Mouse (Mus musculus) intestine, embryonic 15.5 days (tissue): ENCODE results near the gene Lgr6. TPM values are rescaled to one million over a fixed set of nuclear protein-coding genes. Genes with fewer than 3 reads are reported as not detected.
"Not testable (repeated sequence)": the region's sequence is repeated elsewhere in the genome, so short reads cannot be mapped to it uniquely, and the experiment has no call there.

Experiments
- ATAC-seq: fragments of 200-750 bp; cut with Nextera tagmentation; 2 replicates; pipeline ENCODE4 v1.8.0; 2017; ENCODE audit warnings: moderate TSS enrichment, moderate library complexity
- H3K27ac ChIP-seq: fragments of 300-500 bp; sonication (generic); 2 replicates; pipeline ENCODE4 v1.5.1; 2015; ENCODE audit warnings: mild to moderate bottlenecking, inconsistent platforms
- H3K27me3 ChIP-seq: fragments of 300-500 bp; sonication (generic); replicated peaks from 2 replicates; pipeline ENCODE4 v1.6.1; 2015; ENCODE audit warnings: inconsistent platforms
- H3K36me3 ChIP-seq: fragments of 300-500 bp; sonication (generic); 2 replicates; pipeline ENCODE4 v1.6.1; 2015; ENCODE audit warnings: inconsistent platforms
- H3K4me1 ChIP-seq: fragments of 300-500 bp; sonication (generic); replicated peaks from 2 replicates; pipeline ENCODE4 v1.6.1; 2015; ENCODE audit warnings: inconsistent platforms
- H3K4me2 ChIP-seq: fragments of 300-500 bp; sonication (generic); replicated peaks from 2 replicates; pipeline ENCODE4 v1.6.1; 2015; ENCODE audit warnings: mild to moderate bottlenecking, inconsistent platforms
- H3K4me3 ChIP-seq: fragments of 300-500 bp; sonication (generic); replicated peaks from 2 replicates; pipeline ENCODE4 v1.5.1; 2015; ENCODE audit warnings: inconsistent platforms
- H3K9ac ChIP-seq: fragments of 300-500 bp; sonication (generic); 2 replicates; pipeline ENCODE4 v1.6.1; 2015; ENCODE audit warnings: inconsistent platforms
- H3K9me3 ChIP-seq: fragments of 300-500 bp; sonication (generic); 2 replicates; pipeline ENCODE4 v1.6.1; 2016; ENCODE audit warnings: inconsistent platforms
- WGBS: fragments of 180-500 bp; shearing (Covaris S2); methylation state at CpG from one replicate; pipeline ENCODE4 v1.1.7; 2015; 5-methylcytosine and 5-hydroxymethylcytosine counted together
- polyA plus RNA-seq: library from polyadenylated mRNA; unstranded; fragments of >200 nt; fragmentation: Nextera tagmentation; extraction: Ambion mirVana; gene quantifications from 2 replicates; pipeline ENCODE4 v1.2.1, GENCODE M21; 2015

The Lgr6 gene
- polyA plus RNA-seq, 1 experiment from 2014 or later, result 0.45 TPM

DNA sequence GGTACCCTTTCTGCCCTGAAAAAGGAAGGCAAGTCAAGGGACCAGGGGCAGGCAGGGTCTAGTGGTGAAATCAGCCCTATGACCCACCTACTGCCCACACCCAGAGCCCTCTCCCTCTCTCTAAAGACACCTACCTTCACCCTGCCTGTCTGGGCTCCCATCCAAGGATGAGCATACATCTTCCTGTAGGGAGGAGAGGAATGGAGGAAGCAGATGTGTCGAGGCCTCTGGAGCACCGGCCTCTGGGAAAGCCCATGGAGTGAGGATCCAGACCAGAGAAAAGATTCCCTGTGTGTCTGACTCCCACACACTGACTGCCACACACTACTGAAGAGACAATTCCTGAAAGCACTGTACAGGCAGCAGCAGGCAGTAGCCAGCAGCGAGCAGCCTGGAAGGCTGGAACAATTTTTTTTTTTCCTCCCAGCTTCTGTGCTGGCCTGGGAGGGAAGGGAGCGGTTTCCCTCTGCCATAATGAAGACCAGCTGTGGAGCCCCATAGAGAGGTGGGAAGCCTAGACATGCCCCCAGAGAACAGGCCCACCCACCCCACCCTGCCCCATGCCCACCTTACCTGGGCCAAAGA is 21.5 kb upstream of the Lgr6 start:
- H3K4me1 ChIP-seq, result 0 out of 2 replicates have a peak, but pooled peaks cover 25% of the 10 kb centered on the region
- 41% methylated on average over 4 of the region's 4 CpGs for WGBS
- H3K9ac ChIP-seq, result no peak overlapping the region

DNA sequence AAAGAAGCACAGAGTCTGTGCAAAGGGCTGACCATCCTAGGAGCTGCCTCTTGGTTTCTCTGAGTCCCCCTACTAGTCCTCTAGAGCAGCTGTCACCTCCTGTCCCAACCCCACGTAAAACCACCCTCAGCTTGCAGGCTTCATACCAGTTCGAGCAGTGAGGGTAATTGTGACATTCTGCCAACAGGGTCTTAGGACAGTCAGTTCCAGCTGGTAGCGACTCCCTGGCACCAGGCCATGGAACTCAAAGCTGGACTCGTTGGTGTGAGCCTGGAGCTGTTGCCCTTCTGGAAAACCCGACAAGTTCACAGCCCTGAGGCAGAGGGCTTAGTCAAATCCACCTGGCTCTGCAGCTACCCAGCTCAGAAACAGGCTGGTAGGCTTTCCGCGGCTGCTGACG is 20.9 kb upstream of the Lgr6 start:
- no peak overlapping the region for H3K9ac ChIP-seq
- 0 out of 2 replicates have a peak, but pooled peaks cover 20% of the 10 kb centered on the region for H3K4me1 ChIP-seq
- no peak overlapping the region for H3K27ac ChIP-seq
- no peaks in the 10 kb centered on the region for H3K36me3 ChIP-seq
- H3K9me3 ChIP-seq, result no peaks in the 10 kb centered on the region
- WGBS, result 60% methylated on average over 8 of the region's 8 CpGs
- H3K27me3 ChIP-seq, result peaks cover 9% of the 10 kb centered on the region
- H3K4me3 ChIP-seq, result no peak overlapping the region
- ATAC-seq, result no peak
- H3K4me2 ChIP-seq, result no peak overlapping the region

More for the DNA sequence above, 21.5 kb upstream of the Lgr6 start:
- Histone ChIP-seq H3K27me3 (peaks cover 9% of the 10 kb centered on the region), H3K9me3 (no peaks in the 10 kb centered on the region), H3K4me2 (no peak overlapping the region), H3K27ac (no peak overlapping the region), H3K4me3 (no peak overlapping the region), H3K36me3 (no peaks in the 10 kb centered on the region)
- no peak for ATAC-seq

DNA sequence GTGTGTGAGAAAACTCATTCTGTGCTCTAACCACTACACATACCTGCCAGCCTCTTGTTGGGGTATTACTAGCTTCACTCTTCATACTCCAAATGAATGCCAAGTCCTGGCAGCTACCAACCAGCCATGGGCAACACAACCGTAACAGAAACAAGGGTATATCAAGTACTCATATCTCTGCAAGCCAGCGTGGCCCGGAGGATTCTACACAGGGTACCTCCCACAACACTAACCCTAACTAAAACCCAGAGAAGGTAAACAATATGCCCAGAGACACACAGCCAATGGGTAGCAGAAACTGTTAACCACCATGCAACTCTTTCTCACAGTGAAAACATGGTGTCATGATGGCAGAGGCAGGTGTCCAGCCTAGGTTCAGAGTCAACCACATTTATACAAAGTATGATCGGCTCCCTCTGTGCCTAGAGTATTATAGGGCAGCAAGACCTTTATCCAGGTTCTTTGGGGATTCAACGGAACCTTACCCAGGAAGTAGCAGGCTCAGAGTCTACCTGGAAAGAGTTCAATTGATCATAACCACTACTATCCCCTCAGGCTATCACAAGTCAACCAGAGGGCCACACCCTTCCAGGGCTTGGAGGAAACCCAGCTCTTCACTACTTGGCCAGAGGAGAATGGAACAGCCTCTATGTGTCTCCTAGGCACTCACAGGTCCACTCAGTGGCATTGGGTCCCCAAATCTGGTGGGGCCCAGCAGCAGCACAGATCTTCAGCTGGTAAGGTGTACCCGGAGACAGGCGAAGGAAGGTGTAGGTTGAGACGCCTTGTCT is 19.7 kb upstream of the Lgr6 start:
- Histone ChIP-seq H3K4me2 (no peak overlapping the region), H3K27me3 (peaks cover 9% of the 10 kb centered on the region), H3K4me1 (0 out of 2 replicates have a peak, but pooled peaks cover 17% of the 10 kb centered on the region), H3K4me3 (no peak overlapping the region), H3K27ac (no peak overlapping the region), H3K9ac (no peak overlapping the region), H3K9me3 (no peaks in the 10 kb centered on the region), H3K36me3 (no peaks in the 10 kb centered on the region)
- 93% methylated on average over 8 of the region's 8 CpGs for WGBS
- ATAC-seq, result no peak

DNA sequence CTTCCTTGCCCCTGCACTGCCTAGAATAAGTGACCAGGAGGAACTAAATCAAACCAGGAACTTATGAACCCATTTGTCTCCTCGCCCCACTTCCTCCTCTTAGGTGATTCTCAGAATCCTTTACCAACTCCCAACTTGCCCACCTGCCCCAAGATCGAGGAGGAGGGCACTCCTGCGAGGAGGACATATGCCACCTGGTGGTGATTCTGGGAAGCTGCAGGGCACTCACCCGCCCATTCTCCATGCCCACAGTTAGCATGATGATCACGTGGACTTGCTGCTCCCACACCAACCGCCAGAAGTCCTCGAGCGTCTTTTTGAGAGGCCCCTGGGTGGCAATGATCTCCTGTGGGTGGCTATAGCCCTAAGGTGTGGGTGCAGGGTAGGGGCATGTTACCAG is 7.6 kb upstream of the Lgr6 start:
- peaks cover 3% of the 10 kb centered on the region; the same call in 1 of the 2 replicates for H3K4me1 ChIP-seq
- no peaks in the 10 kb centered on the region for H3K9me3 ChIP-seq
- H3K36me3 ChIP-seq, result no peaks in the 10 kb centered on the region
- no peak for ATAC-seq
- peak overlapping the region; percentile 20; the same call in 1 of the 2 replicates for H3K4me2 ChIP-seq
- no peak overlapping the region for H3K4me3 ChIP-seq
- no peak overlapping the region for H3K27ac ChIP-seq
- whole genome bisulfite sequencing, result 9% methylated on average over 8 of the region's 8 CpGs
- H3K27me3 ChIP-seq, result 0 out of 2 replicates have a peak, but pooled peaks cover 3% of the 10 kb centered on the region
- no peak overlapping the region for H3K9ac ChIP-seq

DNA sequence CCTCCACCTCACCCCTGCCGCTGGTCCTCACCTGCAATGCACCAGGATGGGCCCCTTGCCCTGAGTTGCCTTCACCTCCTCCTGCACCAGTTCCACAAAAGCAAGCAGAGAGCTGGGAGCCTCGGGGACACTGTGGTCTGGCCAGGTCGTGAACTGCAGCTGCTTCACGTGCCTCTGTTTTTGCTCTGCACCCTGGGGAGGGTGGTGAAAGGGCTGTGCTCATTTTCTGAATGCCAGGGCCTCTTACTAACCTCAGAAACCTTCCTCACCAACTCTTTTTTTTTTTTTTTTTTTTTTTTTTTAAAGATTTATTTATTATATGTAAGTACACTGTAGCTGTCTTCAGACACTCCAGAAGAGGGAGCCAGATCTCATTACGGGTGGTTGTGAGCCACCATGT is 6.2 kb upstream of the Lgr6 start:
- not testable (repeated sequence) for H3K9me3 ChIP-seq, H3K4me1 ChIP-seq, H3K4me2 ChIP-seq, H3K36me3 ChIP-seq, H3K27me3 ChIP-seq, H3K9ac ChIP-seq, H3K27ac ChIP-seq, ATAC-seq, H3K4me3 ChIP-seq
- 55% methylated on average over 4 of the region's 5 CpGs for WGBS

DNA sequence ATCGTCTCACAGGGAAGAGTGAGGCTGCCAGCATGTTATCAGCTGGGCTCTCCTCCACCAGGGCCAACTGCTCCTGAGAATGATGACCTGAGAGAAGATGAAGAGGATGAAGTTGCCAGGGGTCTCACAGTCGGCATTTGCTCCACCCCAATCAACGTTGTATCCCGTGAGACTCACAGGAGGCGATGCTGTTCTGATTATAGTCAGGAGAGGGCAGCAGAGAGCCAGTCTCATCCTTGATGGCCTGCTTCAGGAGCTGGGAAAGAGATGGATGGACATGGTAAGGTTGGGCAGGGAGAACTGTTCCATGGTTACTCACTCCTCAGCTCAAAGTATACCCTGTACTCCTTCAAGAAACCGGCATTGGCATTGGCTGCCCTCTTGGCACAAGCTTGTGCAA is 5.0 kb upstream of the Lgr6 start:
- no peaks in the 10 kb centered on the region for H3K36me3 ChIP-seq
- H3K4me1 ChIP-seq, result peaks cover 4% of the 10 kb centered on the region
- no peak overlapping the region for H3K4me3 ChIP-seq
- 15% methylated on average over 6 of the region's 6 CpGs for WGBS
- H3K9me3 ChIP-seq, result no peaks in the 10 kb centered on the region
- no peak overlapping the region for H3K9ac ChIP-seq
- no peak overlapping the region for H3K27ac ChIP-seq
- H3K4me2 ChIP-seq, result no peak overlapping the region
- peaks cover 6% of the 10 kb centered on the region for H3K27me3 ChIP-seq
- no peak for ATAC-seq

DNA sequence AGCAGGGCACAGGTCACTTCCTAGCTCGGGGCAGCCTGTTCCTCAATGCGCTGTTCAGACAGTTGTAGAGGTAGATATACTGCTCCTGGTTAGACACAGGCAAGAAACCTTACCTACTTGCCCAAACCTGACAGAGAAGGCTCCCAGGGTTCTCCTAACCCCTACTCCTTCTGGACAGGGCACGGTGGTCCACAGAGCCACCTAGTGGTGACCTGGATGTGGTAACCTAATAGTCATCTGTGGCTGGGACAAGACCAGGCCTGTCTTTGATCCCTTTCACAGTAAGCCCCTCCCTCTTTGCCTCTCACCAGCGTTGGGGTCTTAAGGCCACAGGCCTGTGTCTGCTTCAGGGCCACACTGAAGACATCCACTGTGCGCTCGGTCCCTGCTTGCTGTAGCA is 3.5 kb upstream of the Lgr6 start:
- no peaks in the 10 kb centered on the region for H3K36me3 ChIP-seq
- H3K27me3 ChIP-seq, result peaks cover 21% of the 10 kb centered on the region
- H3K9me3 ChIP-seq, result no peaks in the 10 kb centered on the region
- no peak overlapping the region for H3K4me3 ChIP-seq
- no peak for ATAC-seq
- H3K9ac ChIP-seq, result no peak overlapping the region
- no peak overlapping the region for H3K4me2 ChIP-seq
- WGBS, result 46% methylated on average over 6 of the region's 6 CpGs
- no peak overlapping the region for H3K27ac ChIP-seq
- peaks cover 10% of the 10 kb centered on the region for H3K4me1 ChIP-seq

DNA sequence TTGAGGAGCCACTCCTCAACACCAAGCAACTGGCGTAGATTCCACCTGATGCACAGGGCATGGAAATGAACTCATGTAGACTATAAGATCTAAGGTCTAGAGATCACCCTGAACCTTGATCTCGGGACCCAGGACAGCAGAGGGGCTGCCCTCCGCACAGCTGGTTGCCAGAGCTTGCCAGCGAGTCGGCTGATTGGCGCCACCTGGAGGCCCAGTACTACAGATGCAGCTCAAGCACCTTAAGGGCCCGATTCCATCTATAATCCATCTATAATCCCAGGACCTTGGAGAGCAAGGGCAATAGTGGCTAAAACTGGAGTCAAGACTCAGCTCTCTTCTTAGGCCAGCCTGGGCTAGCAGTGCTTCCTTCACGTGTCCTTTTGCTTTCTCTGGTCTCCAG is 875 bp upstream of the Lgr6 start:
- no peaks in the 10 kb centered on the region for H3K9me3 ChIP-seq
- peaks cover 29% of the 10 kb centered on the region for H3K27me3 ChIP-seq
- 4% methylated on average over 8 of the region's 8 CpGs for WGBS
- no peaks in the 10 kb centered on the region for H3K36me3 ChIP-seq
- H3K9ac ChIP-seq, result no peak overlapping the region
- H3K4me3 ChIP-seq, result no peak overlapping the region
- H3K27ac ChIP-seq, result no peak overlapping the region
- H3K4me1 ChIP-seq, result peaks cover 7% of the 10 kb centered on the region
- peak; percentile 38; the same call in 1 of the 2 replicates for ATAC-seq
- peak overlapping the region; percentile 90; the same call in 1 of the 2 replicates for H3K4me2 ChIP-seq

DNA sequence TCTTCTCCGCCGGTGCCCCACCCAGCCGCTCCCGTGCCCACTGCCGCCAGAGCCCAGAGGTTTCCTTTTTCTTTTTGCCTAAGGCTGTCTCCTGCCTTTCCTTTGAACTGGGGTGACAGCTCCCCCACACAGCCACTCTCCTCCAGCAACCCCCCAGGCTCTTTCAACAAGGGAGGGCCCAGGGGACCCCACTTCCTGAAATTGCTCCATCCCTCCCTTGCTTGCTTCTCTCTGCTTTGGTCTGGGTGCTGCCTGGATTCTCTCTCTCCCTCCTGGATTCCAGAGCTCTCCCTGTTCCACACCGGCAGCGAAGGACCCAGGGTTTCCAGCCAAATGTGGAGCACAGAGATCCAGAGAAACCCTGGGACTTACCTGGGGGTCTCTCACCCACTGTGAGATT is 4.7 kb downstream of the Lgr6 start:
- H3K27ac ChIP-seq, result no peak overlapping the region
- H3K4me3 ChIP-seq, result no peak overlapping the region
- no peaks in the 10 kb centered on the region for H3K36me3 ChIP-seq
- no peak overlapping the region for H3K4me2 ChIP-seq
- no peaks in the 10 kb centered on the region for H3K9me3 ChIP-seq
- no peak overlapping the region for H3K9ac ChIP-seq
- peaks cover 7% of the 10 kb centered on the region for H3K4me1 ChIP-seq
- WGBS, result 62% methylated on average over 7 of the region's 7 CpGs
- H3K27me3 ChIP-seq, result peaks cover 26% of the 10 kb centered on the region
- no peak for ATAC-seq

DNA sequence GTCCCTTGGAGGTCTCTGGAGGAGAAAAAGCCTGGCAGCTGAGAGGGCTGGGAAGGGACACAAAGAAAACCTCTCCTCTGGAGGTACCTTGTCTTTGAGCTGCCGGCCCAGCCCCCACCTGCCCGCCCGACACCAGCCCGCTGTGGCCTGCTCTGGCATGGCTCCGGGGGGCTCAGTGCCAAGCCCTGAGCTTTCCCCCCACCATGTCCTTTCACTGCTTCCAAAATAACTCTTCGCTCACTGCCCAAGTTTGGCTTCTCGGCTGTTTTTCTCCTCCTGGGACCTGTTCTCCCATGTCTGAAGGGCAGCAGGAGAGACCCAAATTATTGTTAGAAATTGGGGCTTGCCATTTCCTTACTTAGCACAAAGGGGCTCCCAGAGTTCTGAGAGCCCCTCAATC is 6.6 kb downstream of the Lgr6 start:
- H3K27ac ChIP-seq, result no peak overlapping the region
- peaks cover 8% of the 10 kb centered on the region for H3K27me3 ChIP-seq
- H3K9ac ChIP-seq, result no peak overlapping the region
- no peak for ATAC-seq
- H3K9me3 ChIP-seq, result no peaks in the 10 kb centered on the region
- no peaks in the 10 kb centered on the region for H3K36me3 ChIP-seq
- no peak overlapping the region for H3K4me2 ChIP-seq
- no peaks in the 10 kb centered on the region for H3K4me1 ChIP-seq
- 89% methylated on average over 7 of the region's 7 CpGs for WGBS
- H3K4me3 ChIP-seq, result no peak overlapping the region

DNA sequence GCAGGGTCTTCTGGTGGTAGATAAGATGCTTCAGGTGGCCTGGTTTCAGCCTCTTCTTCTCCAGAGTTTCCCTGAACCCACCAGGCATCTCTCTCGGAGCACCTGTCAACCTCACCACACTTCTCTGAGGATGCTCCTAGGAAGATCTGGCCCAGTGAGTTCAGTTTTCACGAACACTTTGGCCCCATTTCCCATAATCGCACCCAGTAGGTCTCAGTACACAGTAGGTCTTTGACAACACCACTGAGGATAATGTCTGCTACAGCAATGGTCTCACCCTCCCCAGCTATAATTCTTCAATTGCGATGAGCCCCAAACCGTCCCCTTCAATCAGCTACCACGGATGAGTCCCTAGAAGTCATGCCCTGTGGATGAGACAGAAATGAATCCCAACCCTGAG is 7.6 kb downstream of the Lgr6 start:
- H3K9me3 ChIP-seq, result no peaks in the 10 kb centered on the region
- 91% methylated on average over 6 of the region's 6 CpGs for WGBS
- H3K9ac ChIP-seq, result no peak overlapping the region
- peaks cover 2% of the 10 kb centered on the region; the same call in 1 of the 2 replicates for H3K27me3 ChIP-seq
- H3K4me3 ChIP-seq, result no peak overlapping the region
- no peak overlapping the region for H3K27ac ChIP-seq
- no peak for ATAC-seq
- no peaks in the 10 kb centered on the region for H3K36me3 ChIP-seq
- H3K4me1 ChIP-seq, result no peaks in the 10 kb centered on the region
- H3K4me2 ChIP-seq, result no peak overlapping the region

DNA sequence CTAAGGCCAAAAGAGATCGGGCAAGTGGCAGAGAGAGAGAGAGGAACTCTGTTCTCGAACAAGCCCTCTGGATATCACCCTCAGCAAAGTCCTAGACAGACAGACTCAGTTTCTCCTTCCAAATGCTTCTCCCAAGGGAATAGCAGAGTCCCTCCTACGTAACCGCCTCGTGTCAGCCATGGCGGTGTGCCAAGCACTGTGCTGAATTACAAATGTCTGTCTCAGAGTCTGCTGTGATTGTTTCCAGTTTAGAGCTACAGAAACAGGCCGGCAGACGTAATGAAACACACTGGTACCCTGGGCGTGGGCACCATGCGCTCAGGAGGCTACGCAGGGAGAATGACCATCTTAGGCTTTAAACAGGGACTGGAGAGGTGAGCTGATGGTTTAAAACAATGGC is 8.8 kb downstream of the Lgr6 start:
- no peak overlapping the region for H3K4me2 ChIP-seq
- 74% methylated on average over 11 of the region's 11 CpGs for WGBS
- H3K27ac ChIP-seq, result no peak overlapping the region
- no peaks in the 10 kb centered on the region; the same call in 1 of the 2 replicates for H3K27me3 ChIP-seq
- H3K4me3 ChIP-seq, result no peak overlapping the region
- no peaks in the 10 kb centered on the region for H3K9me3 ChIP-seq
- no peak for ATAC-seq
- H3K4me1 ChIP-seq, result no peaks in the 10 kb centered on the region
- H3K36me3 ChIP-seq, result no peaks in the 10 kb centered on the region
- no peak overlapping the region for H3K9ac ChIP-seq

DNA sequence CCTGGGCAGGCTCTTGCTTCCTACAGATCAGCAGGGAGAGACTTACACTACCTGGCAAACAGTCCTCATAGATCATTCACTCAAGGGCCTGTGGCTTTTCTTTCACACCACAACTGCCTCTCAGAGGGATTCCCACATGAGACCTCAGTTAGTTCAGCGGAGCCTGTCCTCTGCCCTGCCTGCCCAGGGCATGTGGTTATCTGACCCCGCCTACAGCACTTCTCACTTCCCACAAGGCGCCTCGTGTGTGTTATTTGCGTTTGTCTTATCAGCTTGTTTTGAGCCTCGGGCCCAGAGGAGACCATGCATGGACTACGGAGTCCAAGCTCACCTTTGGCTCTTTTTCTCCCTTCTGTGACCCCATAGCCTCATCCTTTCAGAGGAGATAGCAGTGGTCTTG is 9.9 kb downstream of the Lgr6 start:
- 24% methylated on average over 7 of the region's 7 CpGs for WGBS

More for the DNA sequence above, 9.9 kb downstream of the Lgr6 start:
- Histone ChIP-seq H3K4me2 (no peak overlapping the region), H3K27me3 (no peaks in the 10 kb centered on the region; the same call in 1 of the 2 replicates), H3K9ac (no peak overlapping the region), H3K27ac (no peak overlapping the region), H3K36me3 (no peaks in the 10 kb centered on the region), H3K9me3 (no peaks in the 10 kb centered on the region), H3K4me3 (no peak overlapping the region), H3K4me1 (no peaks in the 10 kb centered on the region)
- ATAC-seq, result no peak
